Mouse (Mus musculus) forelimb bud, embryonic 11.5 days (tissue): ENCODE data around the gene Itgax.

Experiments used
- DNase-seq: peaks from one replicate; pipeline ENCODE4 v3.0.0-alpha.2; 2012; ENCODE audit warnings: low read depth, low spot score

Gene Itgax

GRCm38 (mm10) chr7:128128741-128129720, at the start of gene Itgax:
Gene Itgax, plus strand, starts transcription at chr7:128129547.
- no peak for DNase-seq

GRCm38 (mm10) chr7:128080012-128080411, 49.3 kb upstream of the Itgax start:
- DNase-seq: no peak

GRCm38 (mm10) chr7:128089141-128089540, 40.2 kb upstream of the Itgax start:
- DNase-seq: no peak

- DNase-seq: no peak
Measured at GRCm38 (mm10) chr7:128098135-128098534, 31.2 kb upstream of the Itgax start.

- no peak for DNase-seq
Measured at GRCm38 (mm10) chr7:128100742-128101357, 28.5 kb upstream of the Itgax start.

- DNase-seq: no peak
Measured at GRCm38 (mm10) chr7:128105246-128105645, 24.1 kb upstream of the Itgax start.

- no peak for DNase-seq
Measured at GRCm38 (mm10) chr7:128107462-128107861, 21.9 kb upstream of the Itgax start.

- no peak for DNase-seq
Measured at GRCm38 (mm10) chr7:128110314-128110713, 19.0 kb upstream of the Itgax start.

GRCm38 (mm10) chr7:128112131-128112530, 17.2 kb upstream of the Itgax start:
- DNase-seq: no peak

- no peak for DNase-seq
Measured at GRCm38 (mm10) chr7:128114371-128115105, 14.8 kb upstream of the Itgax start.

GRCm38 (mm10) chr7:128115211-128115958, 14.0 kb upstream of the Itgax start:
- no peak for DNase-seq

- no peak for DNase-seq
Measured at GRCm38 (mm10) chr7:128116396-128116795, 13.0 kb upstream of the Itgax start.

GRCm38 (mm10) chr7:128119726-128120490, 9.4 kb upstream of the Itgax start:
- DNase-seq: no peak

- DNase-seq: no peak
Measured at GRCm38 (mm10) chr7:128132148-128132547, 2.8 kb downstream of the Itgax start.

- DNase-seq: no peak
Measured at GRCm38 (mm10) chr7:128133596-128133995, 4.2 kb downstream of the Itgax start.

- DNase-seq: no peak
Measured at GRCm38 (mm10) chr7:128136927-128137326, 7.6 kb downstream of the Itgax start.

GRCm38 (mm10) chr7:128139611-128140010, 10.3 kb downstream of the Itgax start:
- DNase-seq: no peak

GRCm38 (mm10) chr7:128150970-128151369, 21.6 kb downstream of the Itgax start:
- no peak for DNase-seq

GRCm38 (mm10) chr7:128154076-128154475, 24.7 kb downstream of the Itgax start, which contains the start of gene Itgad:
Gene Itgad, plus strand, starts transcription at chr7:128154376.
- no peak for DNase-seq

GRCm38 (mm10) chr7:128154924-128155323, 25.6 kb downstream of the Itgax start:
- DNase-seq: no peak
